Mouse (Mus musculus) lung, adult 2 months (tissue): ENCODE measurements around the gene Fam78a.

Source experiments
- CTCF ChIP-seq: fragments of 200-500 bp; IDR thresholded peaks from 2 replicates; pipeline ENCODE4 v1.5.1; 2011; ENCODE audit warnings: mild to moderate bottlenecking, low read length, control low read depth; ENCODE audit not compliant: insufficient read depth
- POLR2A ChIP-seq: fragments of 200-500 bp; IDR thresholded peaks from 2 replicates; pipeline ENCODE4 v1.6.1; 2011; ENCODE audit warnings: low read depth, mild to moderate bottlenecking, control low read depth, low read length, borderline replicate concordance; ENCODE audit errors: extremely low read depth

GRCm38 (mm10) chr2:32111268-32111667, 26.6 kb upstream of the Fam78a start:
- TF ChIP-seq CTCF = no peak
- TF ChIP-seq POLR2A = no peak
